8 mouse cellular contexts compared by ENCODE assay signal in the genomic region with DNA sequence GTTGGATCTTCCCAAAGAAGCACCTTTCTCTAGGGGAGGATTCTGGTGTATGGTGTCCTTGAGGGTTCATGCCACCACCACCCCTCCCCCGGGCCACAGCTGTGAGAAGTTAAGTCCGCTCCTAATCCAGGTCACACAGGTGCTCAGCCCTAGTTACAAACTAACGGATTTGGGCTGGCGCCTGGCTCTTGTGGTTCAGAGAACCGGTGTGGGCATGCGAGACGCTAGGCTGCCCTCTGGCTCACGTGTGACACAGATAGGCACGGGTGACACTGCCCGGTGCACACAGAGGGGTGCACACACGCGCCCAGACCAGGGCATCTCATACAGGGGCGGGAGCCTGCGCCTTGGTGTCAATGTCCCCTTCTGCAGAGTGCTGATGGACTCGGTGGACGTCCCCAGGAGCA. TPM values are rescaled to one million over a fixed set of nuclear protein-coding genes. Genes with fewer than 3 reads are reported as not detected.
DNase-seq lines count a peak whose midpoint lies in the region; ATAC-seq and TF ChIP-seq lines count a peak whose summit lies in the region.

No protein-coding gene starts in this region.

- H3K27me3 ChIP-seq in neural tube, embryonic 11.5 days (ENCODE audit: control insufficient read depth, insufficient read depth, low read length), result no peaks in the 10 kb centered on the region
- H3K27me3 ChIP-seq in embryonic facial prominence, embryonic 11.5 days (ENCODE audit: control insufficient read depth, insufficient read depth, low read length), result no peaks in the 10 kb centered on the region
- no peaks in the 10 kb centered on the region for H3K27me3 ChIP-seq in small intestine, adult 2 months (ENCODE audit: control insufficient read depth, insufficient read depth, low read length)

- peak; percentile 47 for DNase-seq in neural tube, embryonic 11.5 days (ENCODE audit: low spot score)
- no peak for DNase-seq in neural tube, embryonic 10.5 days (ENCODE audit: extremely low spot score, low spot score)
- no peak for DNase-seq in embryonic facial prominence, embryonic 11.5 days (ENCODE audit: low spot score)
- DNase-seq in layer of hippocampus, adult 9-11 months, result peak; percentile 33
- no peak for DNase-seq in Muller cell, postnatal 12 days (ENCODE audit: inconsistent ontology term)

- H3K9me3 ChIP-seq in neural tube, embryonic 11.5 days (ENCODE audit: control insufficient read depth, low read length), result no peaks in the 10 kb centered on the region
- no peaks in the 10 kb centered on the region for H3K9me3 ChIP-seq in embryonic facial prominence, embryonic 11.5 days (replicated peaks; ENCODE audit: control insufficient read depth, low read length)

- peaks cover 9% of the 10 kb centered on the region; the same call in 1 of the 2 replicates for H3K4me1 ChIP-seq in neural tube, embryonic 11.5 days (ENCODE audit: control insufficient read depth, insufficient read depth, low read length)
- H3K4me1 ChIP-seq in embryonic facial prominence, embryonic 11.5 days (ENCODE audit: control insufficient read depth, insufficient read depth, low read length), result no peaks in the 10 kb centered on the region
- peaks cover 11% of the 10 kb centered on the region; the same call in 1 of the 2 replicates for H3K4me1 ChIP-seq in small intestine, adult 2 months (ENCODE audit: control insufficient read depth, insufficient read depth, insufficient read length, low read length)

- no peak for TF ChIP-seq CTCF in small intestine, adult 2 months (IDR thresholded peaks at IDR 0.05; ENCODE audit: extremely low read depth, insufficient read length, insufficient replicate concordance, low read depth, low read length)

- TF ChIP-seq POLR2A in small intestine, adult 2 months (IDR thresholded peaks at IDR 0.05; ENCODE audit: low read depth, low read length), result no peak

- peak overlapping the region; percentile 34; the same call in 1 of the 2 replicates for H3K27ac ChIP-seq in neural tube, embryonic 11.5 days (ENCODE audit: low read depth, low read length)
- H3K27ac ChIP-seq in embryonic facial prominence, embryonic 11.5 days (replicated peaks; ENCODE audit: low read depth, low read length), result no peak overlapping the region
- H3K27ac ChIP-seq in macrophage, result 0 out of 2 replicates have a peak overlapping the region, but pooled peaks have one; percentile 13
- peak overlapping the region; percentile 13; the same call in 1 of the 2 replicates for H3K27ac ChIP-seq in small intestine, adult 2 months (ENCODE audit: insufficient read depth, low read depth, low read length)

- ATAC-seq in neural tube, embryonic 11.5 days (ENCODE audit: insufficient read depth, low FRiP score, low TSS enrichment), result peak; percentile 55
- peak; percentile 59 for ATAC-seq in embryonic facial prominence, embryonic 11.5 days (replicated peaks; ENCODE audit: insufficient number of reproducible peaks, low FRiP score, low TSS enrichment, low read depth)
- ATAC-seq in hematopoietic stem cell, adult 5-6 weeks (replicated peaks in 1 of 2; ENCODE audit: insufficient read depth in 1 of 2, low FRiP score in 2 of 2, low TSS enrichment in 1 of 2, low read depth in 1 of 2, poor library complexity in 2 of 2, severe bottlenecking in 2 of 2), result peak; percentile 29 to 54

- no peaks in the 10 kb centered on the region for H3K36me3 ChIP-seq in neural tube, embryonic 11.5 days (ENCODE audit: control insufficient read depth, insufficient read depth, low read length)
- no peaks in the 10 kb centered on the region for H3K36me3 ChIP-seq in embryonic facial prominence, embryonic 11.5 days (replicated peaks; ENCODE audit: control insufficient read depth, insufficient read depth, low read depth, low read length)
- H3K36me3 ChIP-seq in macrophage (ENCODE audit: inconsistent target), result no peaks in the 10 kb centered on the region
- H3K36me3 ChIP-seq in small intestine, adult 2 months (ENCODE audit: control insufficient read depth, insufficient read depth, low read length), result 0 out of 2 replicates have a peak, but pooled peaks cover under 1% of the 10 kb centered on the region

- WGBS in neural tube, embryonic 11.5 days, result 1% methylated on average over 16 of the region's 16 CpGs
- 1% methylated on average over 16 of the region's 16 CpGs for WGBS in embryonic facial prominence, embryonic 11.5 days
- 2% methylated on average over 16 of the region's 16 CpGs for WGBS in macrophage (ENCODE audit: missing documents)
- WGBS in small intestine, adult 2 months, result 3% methylated on average over 16 of the region's 16 CpGs

- H3K4me3 ChIP-seq in neural tube, embryonic 11.5 days (ENCODE audit: low read depth, low read length), result peak overlapping the region; percentile 55
- H3K4me3 ChIP-seq in embryonic facial prominence, embryonic 11.5 days (ENCODE audit: low read depth, low read length), result peak overlapping the region; percentile 54
- peak overlapping the region; percentile 24 for H3K4me3 ChIP-seq in macrophage (ENCODE audit: inconsistent target)
- H3K4me3 ChIP-seq in small intestine, adult 2 months (ENCODE audit: low read depth, low read length), result peak overlapping the region; percentile 65

- peak overlapping the region; percentile 72 for H3K9ac ChIP-seq in neural tube, embryonic 11.5 days (ENCODE audit: low read length)
- H3K9ac ChIP-seq in embryonic facial prominence, embryonic 11.5 days (replicated peaks; ENCODE audit: low read length), result peak overlapping the region; percentile 60

- no peaks in the 10 kb centered on the region for H3K79me2 ChIP-seq in macrophage (ENCODE audit: inconsistent target)

- peak overlapping the region; percentile 97 for H3K4me2 ChIP-seq in neural tube, embryonic 11.5 days (ENCODE audit: low read depth)
- H3K4me2 ChIP-seq in embryonic facial prominence, embryonic 11.5 days (ENCODE audit: low read depth, low read length), result peak overlapping the region; percentile 93

RNA-seq across cellular contexts. Expression of gene Nim1k, which starts 0.5 kb away (rescaled TPM):
- polyA plus RNA-seq in neural tube, embryonic 11.5 days (2014; fragmentation: Nextera tagmentation; extraction: Ambion mirVana), result 1.3 and 1.7 TPM in 2 replicates
- polyA plus RNA-seq in embryonic facial prominence, embryonic 11.5 days (2014; fragmentation: Nextera tagmentation; extraction: Ambion mirVana), result 1.5 and 1.6 TPM in 2 replicates
- total RNA-seq in hematopoietic stem cell, adult 5-6 weeks (2017), result 4.4 and 4.6 TPM in 2 replicates
- 1 to 10 TPM in 12 of 26 experiments, under 1 TPM in 14; 0.12 to 2.7 (median 0.80) TPM for total RNA-seq in macrophage (2018; cell fraction: chromatin; rRNA removed)
- 1 to 10 TPM in 2 of 26 experiments, under 1 TPM in 24; 0.23 to 1.2 (median 0.49) TPM for total RNA-seq in macrophage (2018; cell fraction: cytosol; rRNA removed)
- total RNA-seq in macrophage (2018; cell fraction: nucleus; rRNA removed), result 1 to 10 TPM in 6 of 26 experiments, under 1 TPM in 19, not detected in 1; 0.12 to 2.3 (median 0.73) TPM
- polyA plus RNA-seq in macrophage (2018), result 0.66 to 0.84 TPM (median 0.82 TPM) in 3 replicates
- polyA plus RNA-seq in small intestine, adult 2 months (2012; rRNA removed), result 0.05 TPM in 2 replicates

RNA-seq across cellular contexts. Expression of gene Zfp131, which starts 35.5 kb away (rescaled TPM):
- polyA plus RNA-seq in neural tube, embryonic 11.5 days (2014; fragmentation: Nextera tagmentation; extraction: Ambion mirVana), result 40.6 and 42.4 TPM in 2 replicates
- 46.6 and 46.7 TPM in 2 replicates for polyA plus RNA-seq in embryonic facial prominence, embryonic 11.5 days (2014; fragmentation: Nextera tagmentation; extraction: Ambion mirVana)
- 63.1 and 68.4 TPM in 2 replicates for total RNA-seq in hematopoietic stem cell, adult 5-6 weeks (2017)
- 100 to 1,000 TPM in 13 of 26 experiments, 10 to 100 TPM in 13; 52.9 to 345 (median 101) TPM for total RNA-seq in macrophage (2018; cell fraction: chromatin; rRNA removed)
- total RNA-seq in macrophage (2018; cell fraction: cytosol; rRNA removed), result 10 to 100 TPM; 16.7 to 60.5 (median 22.1) TPM
- 100 to 1,000 TPM in 14 of 26 experiments, 10 to 100 TPM in 12; 46.0 to 278 (median 111) TPM for total RNA-seq in macrophage (2018; cell fraction: nucleus; rRNA removed)
- 16.1 to 19.7 TPM (median 16.8 TPM) in 3 replicates for polyA plus RNA-seq in macrophage (2018)
- 1.6 and 3.6 TPM in 2 replicates for polyA plus RNA-seq in small intestine, adult 2 months (2012; rRNA removed)

Comparison
In these comparisons a context has a peak if more than half of its experiments do, and no peak if none do; other contexts are left out.
1. DNase-seq: peak in neural tube, embryonic 11.5 days (single experiment) and layer of hippocampus, adult 9-11 months (single experiment); none in neural tube, embryonic 10.5 days (single experiment), embryonic facial prominence, embryonic 11.5 days (single experiment) and Muller cell, postnatal 12 days (single experiment).
2. Peak in every context shown above with its lines, with median percentiles within 50 percentile points of each other: ATAC-seq and H3K4me3 ChIP-seq.